Mouse (Mus musculus) embryonic facial prominence, embryonic 12.5 days (tissue): ENCODE measurements around the gene Hipk3. TPM values are rescaled to one million over a fixed set of nuclear protein-coding genes. Genes with fewer than 3 reads are reported as not detected.

ENCODE experiments used
- ATAC-seq: fragments of 200-750 bp; cut with Nextera tagmentation; 2 replicates; pipeline ENCODE4 v1.8.0; 2017; ENCODE audit not compliant: insufficient number of reproducible peaks, insufficient read depth, low FRiP score, low TSS enrichment
- H3K27ac ChIP-seq: fragments of 300-500 bp; sonication (generic); 2 replicates; pipeline ENCODE4 v1.5.1; 2016; ENCODE audit warnings: mild to moderate bottlenecking
- H3K27me3 ChIP-seq: fragments of 300-500 bp; sonication (generic); 2 replicates; pipeline ENCODE4 v1.6.1; 2016; ENCODE audit warnings: mild to moderate bottlenecking, moderate library complexity
- H3K36me3 ChIP-seq: fragments of 300-500 bp; sonication (generic); 2 replicates; pipeline ENCODE4 v1.6.1; 2016; ENCODE audit warnings: mild to moderate bottlenecking
- H3K4me1 ChIP-seq: fragments of 300-500 bp; sonication (generic); 2 replicates; pipeline ENCODE4 v1.6.1; 2016
- H3K4me2 ChIP-seq: fragments of 300-500 bp; sonication (generic); replicated peaks from 2 replicates; pipeline ENCODE4 v1.6.1; 2016; ENCODE audit warnings: mild to moderate bottlenecking, moderate library complexity
- H3K4me3 ChIP-seq: fragments of 300-500 bp; sonication (generic); 2 replicates; pipeline ENCODE4 v1.5.1; 2016; ENCODE audit warnings: mild to moderate bottlenecking
- H3K9ac ChIP-seq: fragments of 300-500 bp; sonication (generic); 2 replicates; pipeline ENCODE4 v1.6.1; 2016; ENCODE audit warnings: mild to moderate bottlenecking, moderate library complexity
- H3K9me3 ChIP-seq: fragments of 300-500 bp; sonication (generic); 2 replicates; pipeline ENCODE4 v1.6.1; 2016; ENCODE audit warnings: mild to moderate bottlenecking, moderate library complexity
- WGBS: fragments of 180-500 bp; shearing (Covaris S2); methylation state at CpG from one replicate; pipeline ENCODE4 v1.1.7; 2016; 5-methylcytosine and 5-hydroxymethylcytosine counted together
- polyA plus RNA-seq: library from polyadenylated mRNA; unstranded; fragments of >200 nt; fragmentation: Nextera tagmentation; extraction: Ambion mirVana; gene quantifications from 2 replicates; pipeline ENCODE4 v1.2.1, GENCODE M21; 2016

Hipk3 gene
- polyA plus RNA-seq, 1 experiment from 2014 or later, result 19.7 TPM

DNA sequence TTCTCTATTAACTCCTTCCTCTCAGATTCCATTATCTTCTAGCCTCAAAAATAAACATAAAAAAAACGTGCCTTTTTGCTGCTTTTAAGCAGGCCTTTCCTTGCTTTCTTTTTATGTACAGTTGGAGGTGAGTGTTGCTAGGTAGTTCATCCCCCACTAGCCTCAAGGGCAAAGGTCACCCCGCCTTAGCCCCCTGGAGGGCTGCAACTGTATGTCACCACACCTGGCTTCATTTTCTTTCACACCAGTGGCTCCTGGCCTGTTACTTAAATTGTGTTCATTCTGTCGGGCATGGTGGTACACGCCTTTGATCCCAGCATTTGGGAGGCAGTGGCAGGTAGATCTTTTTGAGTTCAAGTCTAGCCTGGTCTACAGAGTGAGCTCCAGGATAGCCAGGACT is 51.9 kb downstream of the Hipk3 start:
- no peak overlapping the region for H3K27ac ChIP-seq
- no peak for ATAC-seq
- H3K4me3 ChIP-seq, result no peak overlapping the region
- peaks cover 16% of the 10 kb centered on the region for H3K36me3 ChIP-seq
- no peak overlapping the region for H3K4me2 ChIP-seq
- no peaks in the 10 kb centered on the region for H3K27me3 ChIP-seq
- no peaks in the 10 kb centered on the region for H3K9me3 ChIP-seq
- H3K9ac ChIP-seq, result no peak overlapping the region
- WGBS, result 61% methylated on average over 4 of the region's 4 CpGs
- H3K4me1 ChIP-seq, result no peaks in the 10 kb centered on the region

GRCm38 (mm10) chr2:104436226-104436625 is 58.0 kb downstream of the Hipk3 start:
- peaks cover 54% of the 10 kb centered on the region for H3K36me3 ChIP-seq
- WGBS, result 90% methylated on average over 3 of the region's 3 CpGs
- no peaks in the 10 kb centered on the region for H3K4me1 ChIP-seq
- H3K27ac ChIP-seq, result no peak overlapping the region
- no peak for ATAC-seq
- no peak overlapping the region for H3K4me2 ChIP-seq
- no peak overlapping the region for H3K4me3 ChIP-seq
- H3K27me3 ChIP-seq, result no peaks in the 10 kb centered on the region
- H3K9me3 ChIP-seq, result no peaks in the 10 kb centered on the region
- no peak overlapping the region for H3K9ac ChIP-seq

GRCm38 (mm10) chr2:104431067-104431466 is 63.2 kb downstream of the Hipk3 start:
- H3K4me3 ChIP-seq, result no peak overlapping the region
- peaks cover 44% of the 10 kb centered on the region for H3K36me3 ChIP-seq
- no peak overlapping the region for H3K27ac ChIP-seq
- H3K9me3 ChIP-seq, result no peaks in the 10 kb centered on the region
- ATAC-seq, result no peak
- no peaks in the 10 kb centered on the region for H3K27me3 ChIP-seq
- 93% methylated on average over 6 of the region's 6 CpGs for WGBS
- H3K9ac ChIP-seq, result no peak overlapping the region
- no peaks in the 10 kb centered on the region for H3K4me1 ChIP-seq
- H3K4me2 ChIP-seq, result no peak overlapping the region

- Histone ChIP-seq H3K36me3 (peaks cover 44% of the 10 kb centered on the region), H3K27me3 (no peaks in the 10 kb centered on the region), H3K27ac (no peak overlapping the region), H3K9ac (no peak overlapping the region), H3K9me3 (no peaks in the 10 kb centered on the region), H3K4me2 (no peak overlapping the region), H3K4me3 (no peak overlapping the region), H3K4me1 (no peaks in the 10 kb centered on the region)
- no peak for ATAC-seq
- whole genome bisulfite sequencing, result 84% methylated on average over 5 of the region's 5 CpGs
These were observed 63.7 kb downstream of the Hipk3 start for GRCm38 (mm10) chr2:104430566-104430965.

DNA sequence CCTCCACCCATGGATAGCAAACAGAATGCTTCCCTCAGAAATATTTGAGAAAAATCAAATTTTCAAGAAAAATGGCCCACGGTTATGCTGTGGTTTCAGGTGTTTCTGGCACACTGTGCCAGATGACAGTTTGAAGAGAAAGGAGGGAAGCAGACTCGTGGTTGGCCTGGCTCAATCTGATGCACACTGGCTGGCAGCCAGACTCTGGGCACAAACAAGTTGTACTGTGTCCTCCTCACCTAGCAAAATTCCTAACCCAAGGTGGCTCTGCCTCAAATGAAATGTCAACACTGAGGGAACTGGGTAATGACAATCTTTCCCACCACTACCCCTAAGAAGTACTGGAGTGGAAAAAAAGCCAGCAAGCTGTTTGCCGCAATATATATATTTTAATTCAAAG is 68.1 kb downstream of the Hipk3 start:
- Histone ChIP-seq H3K4me2 (no peak overlapping the region), H3K4me1 (no peaks in the 10 kb centered on the region), H3K9me3 (no peaks in the 10 kb centered on the region), H3K27ac (no peak overlapping the region), H3K9ac (no peak overlapping the region), H3K36me3 (peaks cover 13% of the 10 kb centered on the region), H3K27me3 (no peaks in the 10 kb centered on the region), H3K4me3 (no peak overlapping the region)
- WGBS, result 85% methylated on average over 3 of the region's 3 CpGs
- ATAC-seq, result no peak

- ATAC-seq, result no peak
- Histone ChIP-seq H3K4me2 (no peak overlapping the region), H3K9me3 (no peaks in the 10 kb centered on the region), H3K27ac (no peak overlapping the region), H3K4me1 (no peaks in the 10 kb centered on the region), H3K9ac (no peak overlapping the region), H3K27me3 (no peaks in the 10 kb centered on the region), H3K36me3 (no peaks in the 10 kb centered on the region), H3K4me3 (no peak overlapping the region)
- 7% methylated on average over 1 of the region's 1 CpGs for WGBS
These were observed 72.0 kb downstream of the Hipk3 start for GRCm38 (mm10) chr2:104422230-104422629.

DNA sequence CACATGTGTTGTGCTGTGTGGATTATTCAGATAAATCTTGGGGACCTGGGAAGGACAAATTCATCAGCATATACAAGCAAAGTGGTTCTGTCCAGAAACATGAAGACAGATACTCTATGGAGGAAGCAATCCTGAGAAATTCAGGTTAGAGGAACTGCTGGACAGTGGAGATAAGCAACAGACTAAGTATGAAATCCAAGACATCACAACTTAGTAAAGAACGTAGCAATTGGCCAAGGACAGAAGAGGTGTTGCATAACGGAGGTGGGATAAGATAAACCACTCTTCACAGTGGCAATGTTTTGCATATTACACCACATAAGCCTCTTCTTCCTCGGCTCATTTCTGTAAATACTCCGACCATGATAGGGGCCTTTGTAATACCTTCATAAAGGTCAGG is 73.4 kb downstream of the Hipk3 start:
- Histone ChIP-seq H3K27me3 (no peaks in the 10 kb centered on the region), H3K4me3 (no peak overlapping the region), H3K9me3 (no peaks in the 10 kb centered on the region), H3K4me1 (no peaks in the 10 kb centered on the region), H3K27ac (no peak overlapping the region), H3K4me2 (no peak overlapping the region), H3K9ac (no peak overlapping the region), H3K36me3 (no peaks in the 10 kb centered on the region)
- WGBS, result 81% methylated on average over 4 of the region's 4 CpGs
- no peak for ATAC-seq

DNA sequence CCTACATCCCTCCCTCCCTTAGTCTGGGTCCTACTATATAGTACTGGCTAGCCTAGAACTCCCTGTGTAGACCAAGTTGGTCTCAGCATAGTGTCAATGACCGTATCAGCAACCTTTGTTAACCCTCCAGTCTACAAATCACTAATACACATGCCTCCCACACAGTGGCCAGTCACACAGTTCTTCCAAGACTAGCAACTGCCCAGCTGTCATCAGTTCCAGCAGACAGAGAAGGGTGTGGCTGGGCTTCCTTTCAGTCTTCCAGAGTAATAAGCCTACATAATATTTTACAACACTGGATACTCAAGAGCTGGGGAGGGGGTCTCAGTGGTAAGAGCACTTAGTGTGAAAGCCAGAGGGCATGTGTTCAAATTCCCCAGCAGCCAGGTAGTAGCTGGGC is 74.2 kb downstream of the Hipk3 start:
- no peak for ATAC-seq
- WGBS, result 82% methylated on average over 1 of the region's 1 CpGs
- no peak overlapping the region for H3K4me2 ChIP-seq
- H3K4me3 ChIP-seq, result no peak overlapping the region
- H3K27me3 ChIP-seq, result no peaks in the 10 kb centered on the region
- H3K9ac ChIP-seq, result no peak overlapping the region
- H3K36me3 ChIP-seq, result no peaks in the 10 kb centered on the region
- H3K9me3 ChIP-seq, result no peaks in the 10 kb centered on the region
- H3K27ac ChIP-seq, result no peak overlapping the region
- H3K4me1 ChIP-seq, result no peaks in the 10 kb centered on the region

GRCm38 (mm10) chr2:104419411-104419810 is 74.8 kb downstream of the Hipk3 start:
- Histone ChIP-seq H3K27ac (no peak overlapping the region), H3K4me2 (no peak overlapping the region), H3K4me1 (no peaks in the 10 kb centered on the region), H3K36me3 (no peaks in the 10 kb centered on the region), H3K4me3 (no peak overlapping the region), H3K9me3 (no peaks in the 10 kb centered on the region), H3K9ac (no peak overlapping the region), H3K27me3 (no peaks in the 10 kb centered on the region)
- WGBS, result 86% methylated on average over 2 of the region's 2 CpGs
- no peak for ATAC-seq

DNA sequence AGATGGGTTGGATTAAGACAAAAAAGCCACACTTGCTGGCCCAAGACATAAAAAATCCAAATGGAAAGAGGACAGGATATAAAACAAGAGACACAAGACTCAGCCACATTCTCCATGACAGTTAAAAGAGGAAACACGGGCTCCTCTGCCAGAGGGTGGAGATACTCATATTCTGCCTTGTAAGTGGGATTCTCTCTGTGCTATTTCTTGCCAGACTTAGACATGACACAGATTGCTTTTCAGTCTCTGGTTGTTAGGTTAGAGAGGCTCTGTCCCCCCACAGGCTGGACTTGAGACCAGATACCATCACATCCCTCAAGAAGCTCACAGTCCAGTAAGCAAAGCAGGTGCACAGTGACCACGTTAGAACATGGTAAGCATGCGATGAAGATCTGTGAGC is 81.2 kb downstream of the Hipk3 start:
- peaks cover 50% of the 10 kb centered on the region for H3K27me3 ChIP-seq
- no peaks in the 10 kb centered on the region for H3K36me3 ChIP-seq
- no peak overlapping the region for H3K9ac ChIP-seq
- WGBS, result 83% methylated on average over 3 of the region's 3 CpGs
- no peak for ATAC-seq
- H3K9me3 ChIP-seq, result no peaks in the 10 kb centered on the region
- H3K4me1 ChIP-seq, result 0 out of 2 replicates have a peak, but pooled peaks cover 8% of the 10 kb centered on the region
- no peak overlapping the region for H3K4me2 ChIP-seq
- H3K4me3 ChIP-seq, result no peak overlapping the region
- no peak overlapping the region for H3K27ac ChIP-seq

GRCm38 (mm10) chr2:104412496-104412895 is 81.8 kb downstream of the Hipk3 start:
- H3K36me3 ChIP-seq, result no peaks in the 10 kb centered on the region
- no peak for ATAC-seq
- 29% methylated on average over 4 of the region's 4 CpGs for WGBS
- H3K4me3 ChIP-seq, result no peak overlapping the region
- peaks cover 55% of the 10 kb centered on the region for H3K27me3 ChIP-seq
- no peaks in the 10 kb centered on the region for H3K9me3 ChIP-seq
- H3K27ac ChIP-seq, result no peak overlapping the region
- H3K4me2 ChIP-seq, result no peak overlapping the region
- 0 out of 2 replicates have a peak, but pooled peaks cover 8% of the 10 kb centered on the region for H3K4me1 ChIP-seq
- no peak overlapping the region for H3K9ac ChIP-seq

GRCm38 (mm10) chr2:104411806-104412205 is 82.4 kb downstream of the Hipk3 start:
- Histone ChIP-seq H3K9me3 (no peaks in the 10 kb centered on the region), H3K9ac (no peak overlapping the region), H3K27ac (no peak overlapping the region), H3K4me2 (no peak overlapping the region), H3K27me3 (peaks cover 61% of the 10 kb centered on the region), H3K4me3 (no peak overlapping the region), H3K36me3 (no peaks in the 10 kb centered on the region), H3K4me1 (0 out of 2 replicates have a peak, but pooled peaks cover 8% of the 10 kb centered on the region)
- WGBS, result 92% methylated on average over 7 of the region's 7 CpGs
- ATAC-seq, result no peak
